Mouse (Mus musculus) hindbrain, embryonic 10.5 days (tissue): Measurements from ENCODE around the gene Zfp738. TPM values are rescaled to one million over a fixed set of nuclear protein-coding genes. Genes with fewer than 3 reads are reported as not detected.
"Not testable (repeated sequence)": the region's sequence is repeated elsewhere in the genome, so short reads cannot be mapped to it uniquely, and the experiment has no call there.

Experiments used
- DNase-seq: peaks from one replicate; pipeline ENCODE4 v3.0.0-alpha.2; 2017; ENCODE audit warnings: low spot score
- H3K27ac ChIP-seq: fragments of 300-500 bp; sonication (generic); 2 replicates; pipeline ENCODE4 v1.5.1; 2016; ENCODE audit warnings: mild to moderate bottlenecking, moderate library complexity
- H3K27me3 ChIP-seq: fragments of 300-500 bp; sonication (generic); 2 replicates; pipeline ENCODE4 v1.6.1; 2016; ENCODE audit warnings: mild to moderate bottlenecking; ENCODE audit not compliant: poor library complexity, insufficient read depth, severe bottlenecking
- H3K36me3 ChIP-seq: fragments of 300-500 bp; sonication (generic); 2 replicates; pipeline ENCODE4 v1.6.1; 2016; ENCODE audit warnings: mild to moderate bottlenecking, moderate library complexity
- H3K4me1 ChIP-seq: fragments of 300-500 bp; sonication (generic); replicated peaks from 2 replicates; pipeline ENCODE4 v1.6.1; 2016; ENCODE audit warnings: mild to moderate bottlenecking
- H3K4me3 ChIP-seq: fragments of 300-500 bp; sonication (generic); 2 replicates; pipeline ENCODE4 v1.5.1; 2016; ENCODE audit warnings: mild to moderate bottlenecking, moderate library complexity
- H3K9me3 ChIP-seq: fragments of 300-500 bp; sonication (generic); 2 replicates; pipeline ENCODE4 v1.6.1; 2016; ENCODE audit warnings: mild to moderate bottlenecking, moderate library complexity
- WGBS: fragments of 180-500 bp; shearing (Covaris S2); methylation state at CpG from one replicate; pipeline ENCODE4 v1.1.7; 2016; 5-methylcytosine and 5-hydroxymethylcytosine counted together
- polyA plus RNA-seq: library from polyadenylated mRNA; unstranded; fragments of >200 nt; fragmentation: Nextera tagmentation; extraction: Ambion mirVana; gene quantifications from 2 replicates; pipeline ENCODE4 v1.2.1, GENCODE M21; 2016

Gene Zfp738
- polyA plus RNA-seq = 9.0 and 11.8 TPM in 2 replicates

DNA sequence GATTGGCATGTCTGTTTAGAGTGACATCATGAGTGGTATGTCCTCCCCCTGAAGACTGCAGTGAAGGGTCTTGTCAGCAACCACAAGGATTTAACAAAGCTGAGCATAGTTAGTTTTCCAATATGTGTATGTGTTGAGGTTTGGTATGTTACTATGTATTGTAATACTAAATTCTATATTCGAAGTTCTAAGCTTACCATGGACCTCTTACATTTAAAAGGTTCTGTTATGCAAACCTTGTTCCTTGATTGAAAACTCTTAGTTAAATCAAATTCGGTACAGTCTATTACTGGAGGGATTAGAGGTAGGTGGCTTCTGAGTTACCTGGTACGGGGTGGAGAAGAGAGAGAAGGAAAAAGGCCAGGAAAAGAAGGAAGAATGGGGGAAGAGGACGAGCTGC, at the start of gene Zfp738:
Gene Zfp738, minus strand, starts transcription at position 101 of the 400 bp plus-strand sequence.
- WGBS = 88% methylated on average over 4 of the region's 4 CpGs
- Histone ChIP-seq H3K27me3 (no peaks in the 10 kb centered on the region), H3K36me3 (no peaks in the 10 kb centered on the region), H3K27ac (no peak within 1 kb of the TSS), H3K4me1 (peaks cover 10% of the 10 kb centered on the region), H3K9me3 (no peaks in the 10 kb centered on the region), H3K4me3 (no peak within 1 kb of the TSS)
- DNase-seq = no peak

DNA sequence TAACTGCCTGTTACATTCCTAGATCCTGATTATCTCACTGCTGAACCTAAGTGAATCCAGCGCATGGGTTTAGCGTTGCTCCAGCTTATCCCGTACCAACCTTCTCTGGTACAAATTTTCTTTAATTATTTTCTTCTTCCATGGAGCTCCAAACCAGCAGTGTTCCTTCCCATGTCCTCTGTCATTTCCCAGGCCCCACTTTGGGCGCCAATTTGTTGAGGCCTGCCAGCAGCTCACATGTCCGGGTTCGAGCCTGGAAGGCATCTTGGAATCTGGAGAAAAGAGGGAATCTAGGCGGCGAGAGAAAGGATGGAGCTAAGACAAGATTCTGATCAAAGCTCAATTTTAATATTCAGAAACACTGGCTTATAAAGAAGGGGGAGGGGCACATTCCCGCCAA, 47.5 kb upstream of the Zfp738 start:
- not testable (repeated sequence) for H3K27ac ChIP-seq, H3K4me3 ChIP-seq, DNase-seq, H3K36me3 ChIP-seq, H3K4me1 ChIP-seq, H3K27me3 ChIP-seq
- peaks cover 17% of the 10 kb centered on the region for H3K9me3 ChIP-seq
- 91% methylated on average over 9 of the region's 9 CpGs for WGBS

DNA sequence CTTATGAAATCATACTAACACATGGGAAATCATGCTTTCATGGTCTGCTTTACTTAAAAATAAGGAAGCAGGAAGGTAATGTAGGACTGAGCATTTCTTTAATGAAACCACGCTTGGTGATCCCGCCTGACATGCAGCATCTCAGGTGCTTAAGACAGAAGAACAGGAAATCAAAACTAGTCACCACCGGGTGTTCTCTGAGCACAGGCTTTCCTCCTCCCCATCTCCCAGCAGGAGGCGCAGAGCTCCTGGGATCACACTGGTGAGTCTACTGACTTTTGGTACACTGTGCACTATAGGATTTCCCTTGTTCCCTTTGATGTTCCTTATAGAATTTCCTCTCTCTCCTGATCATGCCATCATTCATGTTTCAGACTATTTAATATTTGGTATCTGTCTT, 42.6 kb upstream of the Zfp738 start:
- not testable (repeated sequence) for DNase-seq, H3K27me3 ChIP-seq, H3K36me3 ChIP-seq, H3K4me1 ChIP-seq
- H3K9me3 ChIP-seq = peaks cover 13% of the 10 kb centered on the region
- peak overlapping the region; percentile 68 for H3K4me3 ChIP-seq
- H3K27ac ChIP-seq = peak overlapping the region; percentile 89
- 57% methylated on average over 4 of the region's 4 CpGs for WGBS

DNA sequence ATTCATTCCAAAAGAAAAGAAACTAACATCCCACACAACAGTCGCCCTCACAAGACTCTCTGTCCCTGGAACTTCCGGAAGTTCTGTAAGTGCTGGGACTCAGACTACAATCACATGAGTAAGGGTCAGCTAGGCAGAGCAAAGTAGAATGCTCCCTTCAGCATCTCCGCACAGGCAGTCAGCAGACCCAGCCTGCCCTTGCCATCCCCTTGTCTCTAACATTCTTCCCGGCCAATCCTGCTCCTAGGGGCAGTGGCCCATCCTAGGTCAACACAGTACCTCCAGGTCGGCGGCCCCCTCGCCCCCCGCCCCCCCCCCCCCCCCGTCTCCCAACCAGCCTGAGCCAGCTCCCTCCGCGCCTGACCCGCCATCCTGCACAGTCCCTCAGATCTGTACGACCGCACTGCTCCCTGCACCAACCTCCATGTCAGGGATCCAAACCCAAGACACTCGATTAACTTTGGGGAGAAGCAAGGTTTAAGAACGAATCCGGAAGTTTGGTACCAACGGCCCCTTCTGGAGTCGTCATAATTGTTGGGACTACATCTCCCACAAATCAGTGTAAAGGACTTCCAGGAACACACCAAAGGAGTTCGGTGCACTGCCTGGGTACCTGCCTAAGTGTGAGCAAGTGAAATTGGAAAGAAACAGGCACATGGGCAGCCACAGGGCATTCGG, 41.9 kb upstream of the Zfp738 start, which contains the start of gene Zfp65:
Gene Zfp65, minus strand, starts transcription at position 533 of the 678 bp plus-strand sequence.
- Histone ChIP-seq H3K27me3 (no peaks in the 10 kb centered on the region), H3K9me3 (peaks cover 7% of the 10 kb centered on the region; the same call in 1 of the 2 replicates), H3K4me1 (0 out of 2 replicates have a peak, but pooled peaks cover 5% of the 10 kb centered on the region), H3K4me3 (peak within 1 kb of the TSS; percentile 68), H3K27ac (peak within 1 kb of the TSS; percentile 89), H3K36me3 (no peaks in the 10 kb centered on the region)
- 5% methylated on average over 20 of the region's 21 CpGs for WGBS
- DNase-seq = peak; percentile 68

DNA sequence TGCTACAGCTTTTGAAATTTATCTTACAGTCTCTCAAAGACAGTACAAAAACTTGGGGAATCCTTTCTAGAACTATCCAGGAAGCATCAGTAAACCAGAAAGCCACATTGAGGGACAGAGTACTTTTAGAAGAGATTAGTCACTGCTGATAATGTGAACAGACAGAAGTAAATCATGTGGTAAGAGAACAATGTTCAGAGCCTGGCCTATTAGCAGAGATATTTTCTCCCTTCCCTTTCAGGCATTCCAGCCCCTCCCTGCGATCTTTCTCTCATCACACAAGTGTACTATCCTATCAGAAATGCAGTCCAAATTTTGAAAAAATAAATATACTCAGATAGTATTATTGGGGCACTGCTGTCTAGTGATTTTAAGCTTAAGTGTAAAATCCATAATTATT, 41.2 kb upstream of the Zfp738 start:
- Histone ChIP-seq H3K4me1 (peaks cover 8% of the 10 kb centered on the region), H3K36me3 (no peaks in the 10 kb centered on the region), H3K9me3 (peaks cover under 1% of the 10 kb centered on the region; the same call in 1 of the 2 replicates), H3K27ac (peak overlapping the region; percentile 89; the same call in 1 of the 2 replicates), H3K4me3 (peak overlapping the region; percentile 68), H3K27me3 (no peaks in the 10 kb centered on the region)
- 79% methylated on average over 1 of the region's 1 CpGs for WGBS
- no peak for DNase-seq

DNA sequence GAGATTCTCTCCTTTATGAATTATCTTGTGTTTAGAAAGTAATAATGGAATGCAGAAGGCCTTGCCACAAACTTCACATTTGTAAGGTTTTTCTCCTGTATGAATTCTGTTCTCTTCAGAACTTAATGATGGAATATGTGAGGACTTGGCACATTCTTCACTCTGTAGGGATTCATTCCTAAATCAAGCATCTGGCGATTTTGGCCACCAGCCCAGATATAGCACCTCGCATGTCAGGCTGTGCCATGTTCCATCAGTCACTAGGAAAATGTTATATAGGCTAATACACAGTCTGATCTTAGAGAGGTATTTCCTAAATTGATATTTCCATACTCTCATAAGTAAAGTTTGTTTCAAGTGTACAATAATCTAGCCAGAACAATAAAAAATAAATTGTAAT, 38.5 kb upstream of the Zfp738 start:
- not testable (repeated sequence) for H3K4me3 ChIP-seq, H3K27ac ChIP-seq, H3K36me3 ChIP-seq, H3K9me3 ChIP-seq, H3K4me1 ChIP-seq, H3K27me3 ChIP-seq, DNase-seq
- 90% methylated on average over 2 of the region's 2 CpGs for WGBS

DNA sequence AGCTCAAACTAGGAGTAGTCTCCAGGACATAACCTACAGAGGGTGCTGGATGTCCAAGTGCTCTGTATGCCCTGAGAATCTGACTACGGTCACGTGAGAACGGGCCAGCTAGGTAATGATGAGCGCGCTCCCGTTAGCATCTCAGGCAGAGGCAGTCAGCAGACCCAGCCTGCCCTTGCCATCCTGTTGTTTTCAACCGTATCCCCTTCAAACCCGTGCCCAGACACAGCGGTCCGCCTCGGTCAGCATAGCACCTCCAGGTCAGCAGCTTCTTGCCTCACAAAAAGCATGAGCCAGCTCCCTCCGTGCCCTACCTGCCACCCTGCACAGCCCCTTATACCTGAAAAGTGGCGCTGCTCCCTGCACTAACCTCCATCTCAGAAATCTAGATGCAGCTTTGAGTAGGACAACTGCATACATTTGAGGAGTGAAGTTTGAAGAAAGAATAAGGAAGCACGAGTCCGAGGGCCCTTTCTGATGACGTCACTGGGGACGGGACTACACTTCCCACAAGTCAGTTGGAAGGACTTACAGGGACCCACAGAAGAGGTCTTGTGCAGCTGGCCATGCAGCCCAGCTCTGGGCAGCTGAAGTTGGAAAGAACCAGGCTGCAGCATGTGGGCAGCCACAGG, 37.1 kb upstream of the Zfp738 start:
- Histone ChIP-seq H3K36me3 (peaks cover 6% of the 10 kb centered on the region; the same call in 1 of the 2 replicates), H3K27me3 (no peaks in the 10 kb centered on the region), H3K27ac (peak overlapping the region; percentile 88), H3K4me3 (peak overlapping the region; percentile 82), H3K4me1 (peaks cover 5% of the 10 kb centered on the region), H3K9me3 (no peaks in the 10 kb centered on the region)
- under 1% methylated on average over 17 of the region's 17 CpGs for WGBS
- peak; percentile 88 for DNase-seq

DNA sequence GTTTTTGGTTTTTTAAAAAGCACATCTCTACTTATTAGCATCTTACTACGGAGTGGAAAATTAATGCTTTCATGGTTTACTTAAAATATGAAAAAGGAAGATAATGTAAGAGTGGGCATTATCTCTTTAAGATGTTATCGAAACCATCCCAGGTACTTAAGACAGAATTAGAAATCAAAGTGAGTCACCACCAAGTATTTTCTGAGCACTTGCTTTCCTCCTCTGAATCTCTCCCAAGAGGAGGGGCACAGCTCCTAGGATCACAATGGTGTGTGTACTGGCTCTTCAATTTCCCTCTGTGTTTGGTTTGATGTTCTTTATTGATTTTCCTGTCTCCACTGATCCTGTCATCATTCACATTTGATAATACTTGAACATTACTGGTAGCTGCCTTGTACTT, 3.0 kb downstream of the Zfp738 start:
- Histone ChIP-seq H3K27ac (peak overlapping the region; percentile 81; the same call in 1 of the 2 replicates), H3K4me3 (peak overlapping the region; percentile 68)
- H3K9me3 ChIP-seq, H3K4me1 ChIP-seq, H3K27me3 ChIP-seq, DNase-seq, H3K36me3 ChIP-seq: not testable (repeated sequence)
- 75% methylated on average over 2 of the region's 2 CpGs for WGBS

DNA sequence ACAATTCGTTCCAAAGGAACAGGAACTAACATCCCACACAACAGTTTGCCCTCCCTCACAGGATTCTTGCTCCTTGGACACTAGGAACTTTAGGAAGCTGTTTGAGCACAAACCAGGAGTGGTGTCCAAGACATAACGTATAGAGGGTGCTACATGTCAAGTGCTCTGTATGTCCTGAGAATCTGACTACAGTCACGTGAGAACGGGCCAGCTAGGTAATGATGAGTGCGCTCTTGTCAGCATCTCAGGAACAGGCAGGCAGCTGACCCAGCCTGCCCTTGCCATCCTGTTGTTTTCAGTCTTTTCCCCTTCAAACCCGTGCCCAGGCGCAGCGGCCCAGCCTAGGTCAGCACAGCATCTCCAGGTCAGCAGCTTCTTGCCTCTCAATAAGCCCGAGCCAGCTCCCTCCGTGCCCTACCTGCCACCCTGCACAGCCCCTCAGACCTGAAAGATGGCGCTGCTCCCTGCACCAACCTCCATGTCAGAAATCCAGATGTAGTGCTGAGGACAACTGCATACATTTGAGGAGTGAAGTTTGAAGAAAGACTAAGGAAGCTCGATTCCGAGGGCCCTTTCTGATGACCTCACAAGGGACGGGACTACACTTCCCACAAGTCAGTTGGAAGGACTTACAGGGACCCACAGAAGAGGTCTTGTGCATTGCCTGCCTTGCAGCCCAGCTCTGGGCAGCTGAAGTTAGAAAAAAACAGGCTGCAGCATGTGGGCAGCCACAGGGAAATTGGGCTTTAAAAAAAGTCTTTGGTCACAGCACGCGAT, 3.7 kb downstream of the Zfp738 start:
- 16% methylated on average over 16 of the region's 16 CpGs for WGBS
- not testable (repeated sequence) for H3K27me3 ChIP-seq, H3K9me3 ChIP-seq, H3K36me3 ChIP-seq, H3K4me1 ChIP-seq
- peak; percentile 85 for DNase-seq
- H3K27ac ChIP-seq = peak overlapping the region; percentile 81
- peak overlapping the region; percentile 68 for H3K4me3 ChIP-seq

DNA sequence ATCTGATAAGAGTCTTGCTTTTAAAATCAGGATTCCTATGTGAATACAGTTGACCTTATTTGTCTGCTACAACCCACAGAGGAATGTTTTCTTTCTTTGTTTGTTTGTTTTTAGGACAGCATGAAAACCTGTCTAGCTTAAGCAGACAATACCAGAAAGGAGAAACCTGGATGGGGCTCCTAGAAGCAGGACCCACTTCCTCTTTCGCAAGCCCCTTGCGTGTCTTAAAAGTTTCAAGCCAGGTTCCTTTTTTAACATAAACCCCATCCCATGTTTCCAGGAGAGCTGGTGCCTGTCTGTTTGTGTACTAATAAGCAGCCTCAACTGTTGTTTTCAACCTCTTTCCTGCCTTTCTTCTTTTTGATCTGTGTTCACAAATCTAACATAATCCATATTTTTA, 12.0 kb downstream of the Zfp738 start:
- no peaks in the 10 kb centered on the region for H3K27me3 ChIP-seq
- no peaks in the 10 kb centered on the region for H3K4me1 ChIP-seq
- H3K4me3 ChIP-seq = no peak overlapping the region
- no peak overlapping the region for H3K27ac ChIP-seq
- WGBS = 93% methylated on average over 2 of the region's 2 CpGs
- H3K9me3 ChIP-seq = no peaks in the 10 kb centered on the region
- peaks cover 17% of the 10 kb centered on the region for H3K36me3 ChIP-seq
- DNase-seq = no peak

DNA sequence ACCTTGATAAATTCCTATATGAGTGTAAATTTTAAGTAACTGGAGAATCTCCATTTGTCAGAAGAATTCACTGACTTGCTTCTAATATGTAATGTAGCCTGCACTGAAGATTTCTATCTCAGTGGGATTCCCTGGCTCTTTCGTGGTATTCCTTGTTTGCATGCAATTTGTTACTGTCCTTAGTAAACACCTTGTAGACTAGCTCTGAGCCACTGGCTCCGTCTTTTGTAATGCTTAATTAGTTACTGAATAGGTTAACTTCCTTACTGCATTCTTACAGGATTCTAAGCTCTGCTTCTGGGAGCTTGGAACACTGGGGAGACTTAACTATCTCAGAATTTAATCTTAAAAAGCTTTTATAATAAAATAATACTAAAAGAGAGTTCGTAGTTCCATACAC, 34.4 kb downstream of the Zfp738 start:
- Histone ChIP-seq H3K9me3 (0 out of 2 replicates have a peak, but pooled peaks cover 2% of the 10 kb centered on the region), H3K27me3 (no peaks in the 10 kb centered on the region), H3K36me3 (no peaks in the 10 kb centered on the region), H3K4me1 (no peaks in the 10 kb centered on the region), H3K27ac (no peak overlapping the region), H3K4me3 (no peak overlapping the region)
- no peak for DNase-seq
- WGBS = 55% methylated on average over 3 of the region's 3 CpGs

DNA sequence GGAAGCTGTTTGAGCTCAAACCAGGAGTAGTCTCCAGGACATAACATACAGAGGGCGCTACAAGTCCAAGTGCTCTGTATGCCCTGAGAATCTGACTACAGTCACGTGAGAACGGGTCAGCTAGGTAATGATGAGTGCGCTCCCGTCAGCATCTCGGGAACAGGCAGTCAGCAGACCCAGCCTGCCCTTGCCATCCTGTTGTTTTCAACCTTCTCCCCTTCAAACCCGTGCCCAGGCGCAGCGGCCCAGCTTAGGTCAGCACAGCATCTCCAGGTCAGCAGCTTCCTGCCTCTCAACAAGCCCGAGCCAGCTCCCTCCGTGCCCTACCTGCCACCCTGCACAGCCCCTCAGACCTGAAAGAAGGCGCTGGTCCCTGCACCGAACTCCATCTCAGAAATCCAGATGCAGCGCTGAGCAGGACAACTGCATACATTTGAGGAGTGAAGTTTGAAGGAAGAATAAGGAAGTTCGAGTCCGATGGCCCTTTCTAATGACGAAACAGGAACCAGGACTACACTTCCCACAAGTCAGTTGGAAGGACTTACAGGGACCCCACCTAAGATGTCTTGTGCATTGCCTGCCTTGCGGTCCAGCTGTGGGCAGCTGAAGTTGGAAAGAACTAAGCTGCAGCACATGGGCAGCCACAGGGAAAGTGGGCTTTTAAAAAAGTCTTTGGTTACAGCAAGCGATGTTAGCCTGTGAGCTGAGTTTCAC, 49.4 kb downstream of the Zfp738 start, which contains the start of the genes Gm49345 and Zfp729a:
Gene Gm49345, minus strand, starts transcription at position 476 of the 714 bp plus-strand sequence.
Gene Zfp729a, minus strand, starts transcription at position 498 of the 714 bp plus-strand sequence.
- Histone ChIP-seq H3K4me3 (peak within 1 kb of the TSS; percentile 83), H3K4me1 (peaks cover 4% of the 10 kb centered on the region), H3K36me3 (no peaks in the 10 kb centered on the region), H3K27ac (peak within 1 kb of the TSS; percentile 88), H3K27me3 (no peaks in the 10 kb centered on the region), H3K9me3 (no peaks in the 10 kb centered on the region)
- WGBS = under 1% methylated on average over 19 of the region's 19 CpGs
- DNase-seq = peak; percentile 82
